Mouse (Mus musculus) retina, postnatal 7 days (tissue): ENCODE results near the gene Trim23.
"Not testable (repeated sequence)": the region's sequence is repeated elsewhere in the genome, so short reads cannot be mapped to it uniquely, and the experiment has no call there.

Source experiments
- DNase-seq: peaks from one replicate; pipeline ENCODE4 v3.0.0-alpha.2; 2012; ENCODE audit warnings: low read depth, low spot score

The Trim23 gene

DNA sequence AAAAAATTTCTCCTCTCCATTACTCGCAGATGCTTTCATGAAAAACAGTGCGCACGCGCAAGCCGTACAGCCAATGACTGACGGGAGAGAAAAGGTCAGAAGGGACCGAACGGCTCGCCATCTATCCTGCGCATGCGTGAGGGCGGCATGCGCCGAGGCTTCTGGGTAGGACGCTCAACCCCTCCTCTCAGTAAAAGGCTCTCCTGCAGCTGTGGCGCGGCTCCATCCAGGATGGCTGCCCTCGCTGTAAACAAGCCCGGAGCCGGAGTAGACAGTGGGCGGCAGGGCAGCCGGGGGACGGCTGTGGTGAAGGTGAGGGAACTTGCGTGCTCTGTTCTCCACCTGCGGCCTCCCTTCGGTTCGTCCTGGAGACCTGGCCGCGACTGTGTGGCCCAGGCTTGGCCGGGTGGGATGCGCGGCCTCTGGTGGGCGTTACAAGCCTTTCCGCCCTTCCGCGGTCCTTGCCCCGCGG is at the start of gene Trim23:
Gene Trim23 (plus strand): TSS at position 148 of the 472 bp plus-strand sequence.
- peak; percentile 99 for DNase-seq

DNA sequence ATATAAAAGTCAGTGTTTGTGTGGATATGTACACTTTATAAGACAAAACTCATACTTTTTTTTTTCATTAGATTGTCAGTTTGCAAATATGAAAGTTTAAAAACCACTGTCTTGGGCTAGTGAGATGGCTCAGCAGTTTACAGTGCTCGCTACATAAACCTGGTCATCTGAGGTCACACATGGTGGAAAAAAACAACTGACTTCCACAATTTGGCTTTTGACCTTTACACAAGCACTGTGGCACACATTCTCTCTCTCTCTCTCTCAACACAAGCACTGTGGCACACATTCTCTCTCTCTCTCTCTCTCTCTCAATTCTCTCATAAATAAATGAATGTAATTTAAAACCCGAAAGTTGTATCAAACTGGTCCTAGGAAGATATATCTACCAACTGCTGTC is 46.0 kb upstream of the Trim23 start:
- DNase-seq = no peak

DNA sequence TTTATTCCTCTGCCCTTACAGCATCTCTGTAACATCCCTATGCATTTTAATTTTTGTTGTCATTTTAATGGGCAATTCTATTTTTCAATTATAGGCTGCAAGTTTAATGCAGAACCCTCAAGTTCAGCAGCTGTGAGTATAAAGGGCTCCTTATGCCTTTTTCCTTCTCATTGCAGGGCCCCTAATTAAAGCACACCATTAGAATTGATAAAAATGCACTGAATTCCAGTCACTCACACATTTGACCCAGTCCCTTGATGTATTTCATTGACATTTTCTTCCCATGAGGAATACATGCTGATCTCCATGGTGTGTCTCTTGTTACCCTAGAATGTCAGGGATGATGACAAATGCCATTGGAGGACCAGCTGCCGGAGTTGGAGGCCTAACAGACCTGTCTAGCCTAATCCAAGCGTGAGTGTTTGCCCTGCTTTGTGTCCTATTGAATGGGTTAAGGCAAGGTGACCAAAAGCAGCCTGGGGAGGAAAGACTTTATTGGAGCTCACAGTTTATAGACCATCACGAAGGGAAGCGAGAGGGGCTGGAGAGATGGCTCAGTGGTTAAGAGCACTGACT is 44.0 kb upstream of the Trim23 start:
- no peak for DNase-seq

DNA sequence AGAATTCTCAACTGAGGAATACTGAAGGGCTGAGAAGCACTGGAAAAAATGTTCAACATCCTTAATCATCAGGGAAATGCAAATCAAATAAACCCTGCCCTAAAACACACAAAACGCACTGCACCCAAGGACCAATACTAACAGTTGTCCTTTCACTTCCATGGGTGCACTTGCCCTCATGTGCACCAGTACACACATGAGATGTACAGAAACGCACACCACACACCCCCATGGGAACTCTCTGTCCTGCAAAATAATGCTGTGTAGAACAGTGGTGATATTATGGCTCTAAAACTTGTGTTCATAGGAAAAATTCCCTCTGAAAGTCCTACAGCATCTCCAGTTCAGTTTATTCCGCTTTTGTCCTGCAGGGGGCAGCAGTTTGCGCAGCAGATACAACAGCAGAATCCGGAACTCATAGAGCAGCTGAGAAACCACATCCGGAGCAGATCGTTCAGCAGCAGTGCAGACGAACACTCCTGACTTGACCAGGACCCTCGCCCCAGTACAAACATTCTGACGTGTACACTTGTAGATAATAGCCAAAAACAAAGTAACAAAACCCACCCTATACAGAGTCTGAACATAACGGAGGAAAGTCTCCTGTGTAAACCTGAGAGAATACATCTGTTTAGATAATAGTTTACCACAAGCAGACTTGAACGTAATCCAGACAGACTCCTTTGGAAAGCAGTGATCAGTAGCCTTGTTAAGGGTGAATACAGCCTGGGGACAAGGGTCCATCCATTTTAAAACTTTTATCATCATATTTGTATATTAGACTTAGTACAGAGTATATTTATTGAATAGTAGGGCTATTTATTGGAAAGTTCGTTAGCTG is 39.0 kb upstream of the Trim23 start:
- peak; percentile 54 for DNase-seq

DNA sequence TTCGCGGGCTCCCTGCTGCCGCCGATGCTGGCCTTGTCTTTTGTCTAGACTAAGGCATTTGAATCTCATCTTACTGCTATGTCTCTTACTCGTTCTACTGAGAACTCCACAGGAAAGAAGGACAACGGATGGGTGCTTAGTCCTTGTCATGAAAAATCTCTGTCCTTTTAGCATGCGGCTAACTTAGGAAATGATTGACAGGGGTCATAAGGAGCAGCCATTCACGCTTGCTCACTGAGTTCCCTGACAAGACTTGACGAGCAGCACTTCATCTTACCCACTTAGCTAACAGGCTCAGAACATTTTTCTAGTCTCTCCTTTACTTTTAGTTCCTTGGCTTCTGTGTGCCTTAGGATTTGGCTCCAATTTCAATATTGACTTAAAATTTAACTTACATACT is 33.7 kb upstream of the Trim23 start:
- DNase-seq = no peak

DNA sequence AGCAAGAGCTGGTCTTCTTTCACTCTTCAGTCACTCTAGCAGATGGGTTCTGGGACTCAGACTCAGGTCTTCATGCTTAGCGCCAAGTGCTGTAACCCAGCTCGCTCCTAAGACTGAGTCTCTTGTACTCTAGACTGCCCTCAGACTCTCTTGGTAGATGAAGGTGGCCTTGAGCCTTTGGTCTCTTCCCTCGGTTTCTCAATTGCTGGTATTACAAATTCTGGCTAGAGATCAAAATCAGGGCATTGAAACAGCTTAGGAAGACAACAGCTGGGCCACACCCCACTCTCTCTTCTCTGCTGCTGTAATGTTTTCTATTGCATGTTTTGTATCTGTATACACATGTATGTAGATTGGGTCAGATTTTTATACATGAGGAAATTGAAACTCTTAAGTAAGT is 33.0 kb upstream of the Trim23 start:
- DNase-seq = no peak

DNA sequence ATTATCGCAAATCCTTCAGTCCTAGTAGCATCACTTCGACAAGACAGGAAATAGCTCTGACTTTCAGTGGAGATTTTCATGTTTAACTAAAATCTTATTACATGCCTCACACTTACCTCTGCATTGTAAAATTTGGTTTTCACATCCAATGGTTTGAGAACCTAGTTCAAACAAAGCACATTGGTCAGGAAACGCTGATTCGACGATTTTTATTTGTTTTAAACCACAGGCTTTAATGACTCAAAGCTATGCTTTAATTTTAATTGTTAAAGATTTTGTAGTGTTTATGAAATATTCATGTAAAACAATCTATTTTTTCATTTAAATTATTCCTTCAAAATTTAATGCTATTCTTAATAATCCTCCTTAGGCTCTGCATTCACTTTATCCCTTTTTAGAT is 24.4 kb upstream of the Trim23 start:
- DNase-seq = no peak

DNA sequence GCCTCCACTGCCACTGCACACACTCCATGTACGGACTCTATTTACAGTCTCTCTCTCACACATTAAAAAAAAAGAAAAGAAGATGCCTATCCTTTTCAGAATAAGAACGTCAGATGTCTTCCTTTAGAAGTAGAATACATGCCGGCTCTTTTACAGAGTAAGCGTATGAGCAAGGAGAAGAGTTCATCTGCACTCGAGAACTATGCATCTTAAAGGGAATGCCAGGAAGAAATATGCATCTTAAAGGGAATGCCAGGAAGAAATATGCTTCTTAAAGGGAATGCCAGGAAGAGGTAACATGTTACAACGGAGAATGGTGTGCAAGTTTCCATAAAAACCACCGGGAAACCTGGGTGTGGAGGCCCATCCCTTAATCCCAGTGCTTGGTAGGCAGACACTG is 23.5 kb upstream of the Trim23 start:
- DNase-seq = no peak

DNA sequence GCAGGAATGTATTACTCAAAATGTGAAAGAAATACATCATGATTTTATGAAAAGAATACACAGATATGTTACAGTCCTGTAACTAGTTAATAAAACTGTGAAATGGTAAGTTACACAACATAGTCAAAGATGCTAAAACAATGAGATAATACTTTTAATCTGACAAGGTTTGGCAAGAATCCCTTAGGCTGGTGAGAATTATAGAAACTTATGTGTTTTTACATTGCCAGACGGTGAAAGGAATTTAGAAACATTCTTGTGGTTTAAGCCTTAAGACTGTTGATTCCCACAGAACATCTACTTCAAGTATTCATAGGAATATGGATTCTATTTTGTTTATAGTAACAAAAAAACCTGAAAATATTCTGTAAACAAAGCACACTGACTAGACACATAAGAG is 22.9 kb upstream of the Trim23 start:
- DNase-seq = no peak

DNA sequence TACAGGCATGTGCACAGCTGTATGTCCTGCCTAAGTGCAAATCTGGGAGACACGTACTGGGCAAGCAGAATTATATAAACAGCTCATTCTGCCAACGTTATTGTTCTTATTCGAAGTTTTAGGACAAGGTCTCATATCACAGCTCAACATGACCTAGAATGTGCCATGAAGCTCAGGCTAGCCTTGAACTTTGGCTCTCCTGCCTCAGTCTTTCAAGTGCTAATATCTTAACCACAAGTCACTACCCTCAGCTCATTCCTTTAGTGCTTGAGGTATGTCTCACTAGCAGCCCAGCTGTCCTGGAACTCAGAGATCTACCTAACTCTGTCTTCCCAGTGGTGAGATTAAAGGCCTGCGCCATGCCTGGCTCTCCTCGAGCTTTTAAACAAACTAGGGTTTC is 6.9 kb upstream of the Trim23 start:
- DNase-seq = no peak

DNA sequence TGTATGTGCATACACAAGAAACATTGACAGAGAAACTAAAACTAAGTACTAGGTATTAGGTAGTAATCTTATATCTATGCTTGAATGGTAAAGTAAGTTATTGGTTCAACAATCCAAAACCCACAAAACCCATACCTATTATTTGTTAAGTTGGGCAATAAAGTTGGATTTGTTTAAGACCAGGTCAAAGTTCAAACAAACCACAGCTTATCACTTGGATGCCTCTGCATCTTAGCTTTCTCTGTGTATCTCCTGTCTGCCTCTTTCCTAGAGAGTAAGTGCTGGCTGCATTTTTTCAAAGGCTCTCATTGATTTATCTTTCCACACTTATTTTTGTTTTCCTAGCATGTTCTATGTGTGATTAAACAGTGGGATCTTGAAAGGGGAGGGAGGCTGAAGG is 6.1 kb upstream of the Trim23 start:
- no peak for DNase-seq

DNA sequence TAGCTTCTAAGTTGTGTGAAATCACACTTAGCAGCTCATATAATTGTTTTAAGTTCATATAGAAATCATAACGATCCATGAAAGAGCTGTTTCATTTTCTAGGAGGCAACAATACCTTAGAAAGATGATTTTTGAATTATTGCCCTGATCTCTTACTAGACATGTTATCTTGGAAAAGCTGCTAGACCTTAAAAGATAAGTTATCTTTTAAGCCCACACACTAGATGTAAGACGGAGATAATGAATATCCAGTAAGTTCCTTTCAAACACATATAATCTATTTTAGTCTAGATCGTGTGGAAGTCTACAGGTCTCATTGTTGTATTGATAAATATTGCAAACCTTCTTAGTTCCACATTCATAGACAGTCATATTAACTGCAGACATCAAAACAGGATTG is 1.7 kb upstream of the Trim23 start:
- no peak for DNase-seq

DNA sequence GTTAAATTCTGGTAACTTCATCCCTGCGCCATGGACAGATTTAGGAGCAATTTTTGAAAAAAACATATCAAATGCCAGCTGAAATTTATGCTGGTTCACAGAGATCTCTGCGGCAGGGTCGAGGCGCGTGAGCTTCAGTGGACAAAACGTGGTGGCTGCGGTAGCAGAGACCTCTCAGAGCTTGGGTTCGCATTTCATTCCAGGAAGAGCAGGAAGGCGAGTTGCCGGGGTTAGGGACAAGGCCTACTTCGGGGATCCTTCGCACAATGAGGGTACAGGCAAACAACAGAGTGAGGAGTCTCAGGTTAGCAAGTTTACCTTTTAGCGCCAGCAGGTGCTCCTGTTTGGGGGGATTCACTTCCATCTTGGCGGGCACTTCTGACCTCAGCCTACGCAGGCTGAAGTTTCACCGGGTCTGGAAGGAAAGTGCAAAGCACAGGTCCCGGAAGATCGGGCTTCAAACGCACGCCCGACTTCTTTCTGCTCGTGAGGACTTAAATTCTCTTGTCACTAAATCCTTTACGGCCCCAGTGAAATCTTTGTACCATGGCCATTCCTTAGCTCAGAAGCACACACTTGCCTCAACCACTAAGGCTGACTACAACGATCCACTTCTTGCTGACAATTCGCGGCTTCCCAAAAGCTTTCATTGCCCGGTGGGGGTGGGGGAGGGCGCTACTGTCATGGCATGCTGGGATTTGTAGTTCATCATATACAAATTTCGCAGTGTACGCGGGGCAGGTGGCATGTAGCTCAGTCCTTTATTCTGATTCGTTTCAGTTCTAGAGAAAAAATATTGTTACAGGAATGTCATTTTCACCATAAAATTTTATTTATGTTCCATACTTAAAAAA is 574 bp upstream of the Trim23 start, which contains the start of gene Trappc13:
Gene Trappc13 (minus strand): TSS at position 674 of the 854 bp plus-strand sequence.
- DNase-seq = no peak

DNA sequence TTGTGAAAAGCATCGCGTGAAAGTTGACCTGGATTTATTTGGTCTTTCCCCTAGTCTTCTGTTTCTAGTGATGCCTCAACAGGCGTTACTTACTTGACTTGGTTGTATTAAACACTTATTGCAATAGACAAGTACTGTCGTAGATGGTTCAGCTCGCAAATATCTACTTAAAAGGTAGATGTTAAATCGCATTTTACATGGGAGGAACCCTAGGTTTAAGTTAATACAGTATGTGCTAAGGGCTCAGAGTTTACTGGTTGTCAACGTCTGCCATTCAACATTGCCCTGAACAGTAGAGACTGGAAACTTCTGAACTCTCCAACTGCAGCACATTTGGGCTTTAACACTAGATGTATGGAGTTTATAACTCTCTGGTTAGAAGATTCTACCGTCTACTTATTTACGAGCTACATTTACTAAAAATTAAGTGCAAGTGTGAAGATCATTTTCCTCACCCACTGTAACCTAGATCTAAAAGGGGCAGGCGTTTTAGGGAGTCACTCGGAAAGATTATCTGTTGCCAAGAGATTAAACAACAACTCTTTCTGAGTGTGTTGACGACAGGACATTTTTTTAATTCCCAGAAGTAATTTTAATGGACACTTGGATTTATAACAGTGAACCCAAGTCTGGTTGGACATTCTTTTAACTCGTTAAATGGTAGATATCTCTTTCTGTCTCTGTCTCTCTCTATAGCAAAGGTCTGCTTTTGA is 735 bp downstream of the Trim23 start:
- DNase-seq = no peak

DNA sequence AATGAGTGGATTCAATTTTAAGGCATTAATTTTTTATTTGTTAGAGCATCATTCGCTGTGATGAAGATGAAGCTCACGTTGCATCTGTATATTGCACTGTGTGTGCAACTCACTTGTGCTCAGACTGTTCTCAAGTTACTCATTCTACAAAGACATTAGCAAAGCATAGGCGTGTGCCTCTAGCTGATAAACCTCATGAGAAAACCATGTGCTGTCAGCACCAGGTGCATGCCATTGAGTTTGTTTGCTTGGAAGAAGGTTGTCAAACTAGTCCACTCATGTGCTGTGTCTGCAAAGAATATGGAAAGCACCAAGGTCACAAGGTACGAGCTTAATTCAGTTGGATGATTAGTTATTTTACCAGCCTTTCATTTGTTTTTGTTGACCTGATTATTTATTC is 8.8 kb downstream of the Trim23 start:
- DNase-seq = no peak

DNA sequence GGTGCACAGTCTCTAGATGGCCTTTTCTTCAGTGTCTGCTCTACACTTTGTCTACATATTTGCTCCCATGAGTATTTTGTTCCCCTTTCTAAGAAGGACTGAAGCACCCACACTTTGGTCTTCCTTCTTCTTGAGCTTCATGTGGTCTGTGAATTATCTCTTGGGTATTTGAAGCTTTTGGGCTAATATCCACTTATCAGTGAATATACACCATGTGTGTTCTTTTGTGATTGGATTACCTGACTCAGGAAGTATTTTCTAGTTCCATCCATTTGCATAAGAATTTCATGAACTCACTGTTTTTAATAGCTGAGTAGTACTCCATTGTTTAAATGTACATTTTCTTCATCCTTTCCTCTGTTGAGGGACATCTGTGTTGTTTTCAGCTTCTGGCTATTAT is 17.3 kb downstream of the Trim23 start:
- DNase-seq = not testable (repeated sequence)

DNA sequence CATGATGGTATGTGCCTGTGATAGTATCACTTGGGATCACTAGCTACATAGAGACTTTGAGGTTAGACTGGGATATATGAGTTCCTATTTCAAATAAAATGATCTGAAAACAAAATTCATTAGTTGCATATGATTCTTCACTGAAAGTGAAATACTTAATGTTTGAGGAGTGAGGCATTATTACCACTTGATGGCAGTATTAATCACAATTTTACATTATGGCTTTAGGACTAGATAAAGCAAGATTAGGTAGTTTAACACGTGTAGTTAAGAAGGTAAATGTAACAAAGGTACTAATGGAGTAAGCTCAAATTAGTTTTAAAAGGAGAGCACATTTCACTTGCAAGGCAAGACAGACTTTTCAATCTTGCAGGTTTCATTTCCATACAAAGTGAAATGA is 25.7 kb downstream of the Trim23 start:
- DNase-seq = no peak

DNA sequence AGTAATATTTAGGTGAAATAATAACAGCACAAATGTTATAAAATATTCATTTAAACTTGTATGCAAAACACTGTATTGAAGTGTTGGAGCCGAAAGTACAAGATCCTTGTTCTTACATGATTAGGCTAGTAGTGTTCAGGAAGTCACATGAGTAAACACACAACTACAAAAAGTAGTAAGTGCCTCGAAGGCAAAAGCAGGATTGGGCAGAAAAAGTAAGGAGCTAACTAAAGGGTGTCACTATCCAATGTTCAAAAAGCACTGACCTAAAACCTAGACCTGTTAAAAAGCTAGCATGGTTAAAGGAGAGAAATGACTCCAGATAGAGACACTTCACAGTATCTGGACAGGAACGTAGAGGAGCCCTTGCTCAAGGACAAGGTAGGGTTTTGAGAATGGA is 48.9 kb downstream of the Trim23 start:
- DNase-seq = no peak

DNA sequence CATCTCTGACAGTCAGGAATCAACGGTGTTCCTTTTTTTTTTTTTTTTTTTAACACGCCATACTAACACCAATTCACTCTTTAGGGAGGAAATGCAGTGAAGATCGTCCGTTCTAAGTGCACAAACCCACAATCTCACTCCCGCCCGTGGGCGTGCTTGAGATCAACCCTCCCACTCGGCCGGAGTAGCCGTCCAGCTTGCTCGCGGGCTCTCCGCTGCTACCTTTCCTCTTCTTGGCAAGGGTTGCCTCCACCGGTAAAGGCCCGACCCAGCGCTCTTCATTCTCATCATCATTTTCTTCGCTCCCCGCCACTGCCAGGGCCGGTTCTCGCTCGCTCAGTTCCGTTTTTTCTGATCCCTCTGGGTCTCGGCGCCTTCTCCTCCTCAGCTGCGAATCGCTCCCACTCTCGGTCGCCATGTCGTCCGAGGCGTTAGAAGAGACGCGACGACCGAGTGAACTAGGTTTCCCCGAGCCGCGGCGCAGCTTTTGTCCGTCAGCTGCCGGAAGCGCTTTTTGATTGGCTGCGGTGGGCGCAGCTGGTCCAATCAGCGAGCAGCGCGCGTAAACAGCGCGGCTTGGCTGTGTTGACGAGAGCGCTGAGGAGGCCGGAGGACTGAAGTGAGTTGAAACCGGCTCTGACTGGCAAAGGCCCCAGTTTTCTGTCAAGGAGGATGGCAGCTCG is 49.9 kb downstream of the Trim23 start, which contains the start of the genes Cenpk and Ppwd1:
Gene Cenpk (plus strand): TSS at position 228 of the 683 bp plus-strand sequence.
Gene Ppwd1 (minus strand): TSS at position 460 of the 683 bp plus-strand sequence.
- DNase-seq = peak; percentile 95

DNA sequence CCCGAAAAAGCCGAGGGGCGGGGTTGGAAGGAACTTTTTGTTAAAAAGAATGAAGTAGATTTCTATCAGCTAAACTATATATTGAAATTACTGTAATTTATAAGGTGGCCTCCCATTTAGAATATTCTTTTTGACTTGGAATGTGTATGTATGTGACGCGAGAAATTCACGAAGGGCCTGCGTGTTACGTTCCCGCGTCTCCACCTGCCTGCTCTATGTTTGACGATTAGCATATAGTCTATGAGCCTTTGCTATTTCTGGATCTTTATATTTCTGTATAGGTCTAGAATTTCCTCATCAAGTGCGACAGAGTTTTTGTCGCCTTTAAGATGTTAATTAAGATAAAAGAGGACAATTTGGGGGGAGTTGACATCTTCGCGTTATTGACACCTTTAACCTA is 50.6 kb downstream of the Trim23 start:
- no peak for DNase-seq
